12 mouse cellular contexts compared by ENCODE assay signal in genomic region chr12:16875269-16875668, GRCm38 (mm10). TPM values are rescaled to one million over a fixed set of nuclear protein-coding genes. Genes with fewer than 3 reads are reported as not detected.
DNase-seq lines count a peak whose midpoint lies in the region; ATAC-seq and TF ChIP-seq lines count a peak whose summit lies in the region.
"Had no signal": no experiment of that assay in that cellular context is flagged by ENCODE, and none has a peak within 500 bp of the region (broad histone marks: within the 10 kb centered on the region; RNA-seq: fewer than 3 reads in every experiment).

No protein-coding gene starts in this region.

- no peak for TF ChIP-seq EP300 in liver, postnatal 0 days (IDR thresholded peaks at IDR 0.05; ENCODE audit: low read depth)

- WGBS in limb, embryonic 14.5 days, result 51% methylated on average over 4 of the region's 4 CpGs
- WGBS in limb, embryonic 10.5 days, result 91% methylated on average over 4 of the region's 4 CpGs
- WGBS in liver, postnatal 0 days (ENCODE audit: insufficient replicate concordance), result 8% methylated on average over 4 of the region's 4 CpGs
- WGBS in stomach, embryonic 14.5 days, result 18% methylated on average over 4 of the region's 4 CpGs

- no peak for TF ChIP-seq CTCF in cortical plate, adult 2 months (IDR thresholded peaks at IDR 0.05; ENCODE audit: extremely low read depth, insufficient read depth, low read length)
- no peak for TF ChIP-seq CTCF in liver, postnatal 0 days (IDR thresholded peaks at IDR 0.05; ENCODE audit: low read depth)

- TF ChIP-seq POLR2A in limb, embryonic 14.5 days (IDR thresholded peaks at IDR 0.05; ENCODE audit: borderline replicate concordance, extremely low read depth, insufficient read depth, insufficient read length), result no peak
- TF ChIP-seq POLR2A in cortical plate, adult 2 months (IDR thresholded peaks at IDR 0.05; ENCODE audit: extremely low read depth, insufficient read depth, low read length), result no peak

- ATAC-seq in limb, embryonic 14.5 days (ENCODE audit: low FRiP score, low read depth), result no peak
- ATAC-seq in liver, postnatal 0 days, result peak; percentile 62
- peak; percentile 50; the same call in 1 of the 2 replicates for ATAC-seq in stomach, embryonic 14.5 days (ENCODE audit: insufficient number of reproducible peaks, insufficient read depth, low FRiP score, low read depth)

- H3K36me3 ChIP-seq in limb, embryonic 14.5 days (ENCODE audit: control insufficient read depth, insufficient read depth, low read length), result no peaks in the 10 kb centered on the region
- no peaks in the 10 kb centered on the region for H3K36me3 ChIP-seq in limb, embryonic 10.5 days
- H3K36me3 ChIP-seq in liver, postnatal 0 days (replicated peaks; ENCODE audit: insufficient read depth, low read length), result no peaks in the 10 kb centered on the region
- H3K36me3 ChIP-seq in stomach, embryonic 14.5 days (ENCODE audit: control insufficient read depth, insufficient read depth, low read length), result no peaks in the 10 kb centered on the region
- H3K36me3 ChIP-seq: forebrain, embryonic 10.5 days had no signal

- no peak overlapping the region for H3K9ac ChIP-seq in limb, embryonic 14.5 days (ENCODE audit: low read depth, low read length, severe bottlenecking)
- H3K9ac ChIP-seq in liver, postnatal 0 days (replicated peaks), result no peak overlapping the region
- H3K9ac ChIP-seq in stomach, embryonic 14.5 days (replicated peaks; ENCODE audit: low read depth, low read length), result no peak overlapping the region

- DNase-seq in limb, embryonic 14.5 days (ENCODE audit: low spot score), result peak; percentile 37
- DNase-seq in limb, embryonic 10.5 days (ENCODE audit: low spot score), result no peak
- peak; percentile 41 for DNase-seq in liver, postnatal 0 days
- DNase-seq in spleen, adult 18-20 months, result no peak
- no peak for DNase-seq in adrenal gland, postnatal 36 days
- DNase-seq: adrenal gland, postnatal 10 days; cerebellum, postnatal 14 days; kidney, adult 8-10 months; thymus, postnatal 4 days had no signal

- H3K4me2 ChIP-seq in limb, embryonic 14.5 days (replicated peaks; ENCODE audit: low read depth, low read length, severe bottlenecking), result no peak overlapping the region
- H3K4me2 ChIP-seq in liver, postnatal 0 days (ENCODE audit: low read depth, low read length), result no peak overlapping the region
- no peak overlapping the region for H3K4me2 ChIP-seq in stomach, embryonic 14.5 days (replicated peaks; ENCODE audit: low read depth, low read length)

- H3K27me3 ChIP-seq in limb, embryonic 14.5 days (ENCODE audit: control insufficient read depth, insufficient read depth, low read length), result no peaks in the 10 kb centered on the region
- no peaks in the 10 kb centered on the region for H3K27me3 ChIP-seq in limb, embryonic 10.5 days (ENCODE audit: low read depth, poor library complexity, severe bottlenecking)
- no peaks in the 10 kb centered on the region for H3K27me3 ChIP-seq in liver, postnatal 0 days (ENCODE audit: insufficient read depth, low read length)
- no peaks in the 10 kb centered on the region for H3K27me3 ChIP-seq in stomach, embryonic 14.5 days (ENCODE audit: control insufficient read depth, insufficient read depth, low read length)

- no peaks in the 10 kb centered on the region for H3K9me3 ChIP-seq in limb, embryonic 14.5 days (ENCODE audit: control insufficient read depth, low read length)
- H3K9me3 ChIP-seq in limb, embryonic 10.5 days (replicated peaks), result no peaks in the 10 kb centered on the region
- H3K9me3 ChIP-seq in liver, postnatal 0 days (ENCODE audit: low read length), result no peaks in the 10 kb centered on the region
- H3K9me3 ChIP-seq in stomach, embryonic 14.5 days (ENCODE audit: control insufficient read depth, low read depth, low read length), result no peaks in the 10 kb centered on the region
- H3K9me3 ChIP-seq: forebrain, embryonic 10.5 days had no signal

- peaks cover 25% of the 10 kb centered on the region for H3K4me1 ChIP-seq in limb, embryonic 14.5 days (ENCODE audit: control insufficient read depth, insufficient read depth, low read length)
- peaks cover 22% of the 10 kb centered on the region for H3K4me1 ChIP-seq in limb, embryonic 10.5 days
- peaks cover 11% of the 10 kb centered on the region for H3K4me1 ChIP-seq in cortical plate, adult 2 months (ENCODE audit: control insufficient read depth, insufficient read depth, low read length)
- H3K4me1 ChIP-seq in liver, postnatal 0 days (ENCODE audit: insufficient read depth), result peaks cover 54% of the 10 kb centered on the region
- peaks cover 33% of the 10 kb centered on the region for H3K4me1 ChIP-seq in stomach, embryonic 14.5 days (ENCODE audit: control insufficient read depth, insufficient read depth, low read length)

- no peak overlapping the region for H3K4me3 ChIP-seq in limb, embryonic 14.5 days (replicated peaks; ENCODE audit: low read length)
- no peak overlapping the region for H3K4me3 ChIP-seq in limb, embryonic 10.5 days
- H3K4me3 ChIP-seq in cortical plate, adult 2 months (ENCODE audit: insufficient read depth, low read length), result no peak overlapping the region
- no peak overlapping the region for H3K4me3 ChIP-seq in liver, postnatal 0 days (ENCODE audit: low read depth, low read length)
- H3K4me3 ChIP-seq in stomach, embryonic 14.5 days (ENCODE audit: low read depth, low read length), result no peak overlapping the region
- H3K4me3 ChIP-seq: forebrain, embryonic 10.5 days had no signal

- H3K27ac ChIP-seq in limb, embryonic 14.5 days (replicated peaks; ENCODE audit: low read depth, low read length), result no peak overlapping the region
- no peak overlapping the region for H3K27ac ChIP-seq in limb, embryonic 10.5 days
- 0 out of 2 replicates have a peak overlapping the region, but pooled peaks have one; percentile 26 for H3K27ac ChIP-seq in cortical plate, adult 2 months (ENCODE audit: insufficient read depth, low read length)
- 0 out of 2 replicates have a peak overlapping the region, but pooled peaks have one; percentile 66 for H3K27ac ChIP-seq in liver, postnatal 0 days (ENCODE audit: low read depth)
- no peak overlapping the region for H3K27ac ChIP-seq in stomach, embryonic 14.5 days (ENCODE audit: low read length)
- H3K27ac ChIP-seq: forebrain, embryonic 10.5 days had no signal

RNA-seq across cellular contexts. Expression of gene Rock2, which starts 19.4 kb away (rescaled TPM):
- polyA plus RNA-seq in limb, embryonic 14.5 days (2012; rRNA removed), result 14.8 and 18.3 TPM in 2 replicates
- 18.2 and 19.1 TPM in 2 replicates for polyA plus RNA-seq in limb, embryonic 14.5 days (2014; fragmentation: Nextera tagmentation; extraction: Ambion mirVana)
- polyA plus RNA-seq in limb, embryonic 10.5 days (2016; fragmentation: Nextera tagmentation; extraction: Ambion mirVana), result 10.1 and 12.5 TPM in 2 replicates
- 48.3 and 49.0 TPM in 2 replicates for polyA plus RNA-seq in cortical plate, adult 2 months (2012; rRNA removed)
- polyA plus RNA-seq in liver, postnatal 0 days (2015; fragmentation: Nextera tagmentation; extraction: Ambion mirVana), result 5.3 TPM in 2 replicates
- polyA plus RNA-seq in stomach, embryonic 14.5 days (2014; fragmentation: Nextera tagmentation; extraction: Ambion mirVana), result 25.5 and 25.8 TPM in 2 replicates
- total RNA-seq in adrenal gland, postnatal 36 days (2021), result 10 to 100 TPM; 78.1 to 93.7 TPM

Comparison
In these comparisons a context has a peak if more than half of its experiments do, and no peak if none do; other contexts are left out.
1. DNase-seq: peak in limb, embryonic 14.5 days (single experiment) and liver, postnatal 0 days (single experiment); none in limb, embryonic 10.5 days (single experiment), spleen, adult 18-20 months (0 of 2) and adrenal gland, postnatal 36 days (0 of 2).
2. H3K27ac ChIP-seq: peak in cortical plate, adult 2 months (single experiment) and liver, postnatal 0 days (single experiment); none in limb, embryonic 14.5 days (single experiment), limb, embryonic 10.5 days (single experiment) and stomach, embryonic 14.5 days (single experiment).